Mouse (Mus musculus): ENCODE data around the gene Asb11. TPM values are rescaled to one million over a fixed set of nuclear protein-coding genes. Genes with fewer than 3 reads are reported as not detected.
A peak's percentile ranks its signal among the peaks of the same experiment; 100 is the strongest.

The Asb11 gene
- polyA plus RNA-seq (2016; fragmentation: Nextera tagmentation; extraction: Ambion mirVana), result 7.1 and 7.7 TPM in 2 replicates

DNA sequence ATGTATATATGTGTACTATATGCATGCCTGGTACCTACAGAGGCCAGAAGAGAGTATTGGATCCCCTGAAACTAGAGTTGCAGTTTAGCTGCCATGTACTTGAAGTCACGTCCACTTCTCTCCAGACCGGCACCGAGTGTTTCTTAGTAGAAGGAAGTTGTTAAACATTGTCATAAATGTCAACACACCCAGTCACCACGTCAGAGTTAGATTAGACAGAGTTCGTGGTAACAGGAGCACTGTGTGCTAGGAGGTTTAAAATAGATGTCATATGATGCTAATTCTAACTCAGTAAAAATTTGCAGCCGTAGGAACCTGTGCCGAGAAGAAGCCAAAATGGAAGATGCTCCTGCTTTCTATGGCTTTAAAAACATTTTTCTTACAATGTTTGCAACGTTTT lies at the start of gene Asb11:
TSS of gene Asb11 (plus strand) at position 286 of the 400 bp plus-strand sequence.
- 44% methylated on average over 8 of the region's 8 CpGs for WGBS
- no peak within 1 kb of the TSS for H3K4me2 ChIP-seq
- H3K27ac ChIP-seq (ENCODE audit: poor library complexity, severe bottlenecking), result no peak within 1 kb of the TSS
- H3K36me3 ChIP-seq, result peaks cover 16% of the 10 kb centered on the region
- no peak for ATAC-seq (ENCODE audit: insufficient number of reproducible peaks, low FRiP score)
- 0 out of 2 replicates have a peak, but pooled peaks cover 3% of the 10 kb centered on the region for H3K9me3 ChIP-seq (replicated peaks)
- H3K4me1 ChIP-seq (replicated peaks), result 0 out of 2 replicates have a peak, but pooled peaks cover 2% of the 10 kb centered on the region
- no peaks in the 10 kb centered on the region for H3K27me3 ChIP-seq (replicated peaks)
- no peak within 1 kb of the TSS for H3K4me3 ChIP-seq
- H3K9ac ChIP-seq, result no peak within 1 kb of the TSS

DNA sequence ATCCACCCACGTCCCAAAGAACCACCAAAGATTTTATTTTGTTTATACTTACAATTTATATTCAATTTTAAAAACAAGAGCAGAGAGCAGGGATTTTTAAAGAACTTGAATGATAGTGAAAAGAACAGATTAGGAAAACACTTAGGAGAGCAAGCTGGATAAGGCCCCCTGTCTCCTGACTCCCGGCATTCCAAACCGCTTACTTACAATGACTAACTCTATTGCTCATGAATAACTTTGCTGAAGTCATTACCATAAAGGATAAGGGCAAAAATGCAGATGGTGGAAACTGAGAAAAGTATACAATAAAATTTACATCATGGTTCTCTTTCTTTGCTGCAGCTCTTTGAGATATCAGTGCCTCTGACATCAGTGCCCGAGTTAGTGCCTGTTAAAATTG lies 42.7 kb upstream of the Asb11 start:
- Histone ChIP-seq H3K27ac (ENCODE audit: poor library complexity, severe bottlenecking) (no peak overlapping the region), H3K9ac (no peak overlapping the region), H3K36me3 (no peaks in the 10 kb centered on the region), H3K4me1 (replicated peaks) (no peaks in the 10 kb centered on the region), H3K9me3 (replicated peaks) (no peaks in the 10 kb centered on the region), H3K4me3 (no peak overlapping the region), H3K4me2 (no peak overlapping the region), H3K27me3 (replicated peaks) (no peaks in the 10 kb centered on the region)
- no peak for ATAC-seq (ENCODE audit: insufficient number of reproducible peaks, low FRiP score)
- 65% methylated on average over 4 of the region's 4 CpGs for WGBS

DNA sequence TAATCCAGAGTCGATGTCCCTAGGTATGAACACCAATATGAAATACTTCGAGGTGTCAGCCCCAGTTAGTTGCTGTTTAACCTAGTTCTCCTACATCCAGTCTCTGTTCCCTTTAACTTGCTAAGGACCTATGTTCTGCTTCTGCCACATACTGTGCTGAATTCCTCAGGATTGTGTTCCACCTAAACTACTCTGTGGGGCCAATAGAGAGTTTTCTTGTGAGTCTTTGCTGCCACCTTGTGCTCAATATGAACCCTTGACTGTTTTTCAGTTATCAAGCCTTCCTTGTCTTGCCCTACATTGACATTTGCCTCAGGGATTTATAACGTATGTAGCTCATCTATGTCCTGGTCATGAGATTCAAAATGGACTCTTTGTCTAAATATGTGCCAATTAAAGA lies 38.3 kb upstream of the Asb11 start:
- H3K4me1 ChIP-seq (replicated peaks), result no peaks in the 10 kb centered on the region
- no peaks in the 10 kb centered on the region for H3K36me3 ChIP-seq
- H3K27me3 ChIP-seq (replicated peaks), result no peaks in the 10 kb centered on the region
- 55% methylated on average over 3 of the region's 3 CpGs for WGBS
- no peaks in the 10 kb centered on the region for H3K9me3 ChIP-seq (replicated peaks)
- ATAC-seq (ENCODE audit: insufficient number of reproducible peaks, low FRiP score), result no peak
- no peak overlapping the region for H3K4me2 ChIP-seq
- no peak overlapping the region for H3K27ac ChIP-seq (ENCODE audit: poor library complexity, severe bottlenecking)
- no peak overlapping the region for H3K9ac ChIP-seq
- no peak overlapping the region for H3K4me3 ChIP-seq

DNA sequence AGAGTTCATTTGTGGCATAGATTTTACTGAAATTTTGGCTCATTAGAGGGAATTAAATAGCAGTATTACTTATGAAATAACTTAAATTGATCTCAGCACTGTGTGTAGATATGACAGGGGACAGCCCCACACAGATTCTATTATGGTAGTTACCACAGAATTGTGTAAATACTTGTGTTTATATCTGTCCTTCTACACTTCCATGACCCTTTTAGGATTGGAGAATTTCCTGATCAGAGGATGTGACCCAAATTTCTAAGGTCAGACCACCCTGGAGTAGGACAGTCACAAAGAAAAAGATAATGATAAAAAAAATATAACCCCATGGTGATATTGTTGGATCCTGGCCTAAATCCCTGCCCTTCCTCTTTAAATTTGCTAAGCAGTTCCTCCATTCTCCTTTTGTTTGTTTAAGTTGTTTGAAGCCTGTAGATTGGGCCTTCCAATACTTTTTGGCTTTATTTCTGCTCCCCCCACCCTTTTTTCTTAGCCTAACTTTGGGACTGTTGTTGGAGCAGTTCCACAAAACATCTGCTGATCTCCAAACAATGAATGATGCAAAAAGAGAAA lies 31.6 kb upstream of the Asb11 start:
- Histone ChIP-seq H3K9ac (no peak overlapping the region), H3K27me3 (replicated peaks) (no peaks in the 10 kb centered on the region), H3K4me1 (replicated peaks) (no peaks in the 10 kb centered on the region), H3K4me3 (no peak overlapping the region), H3K9me3 (replicated peaks) (no peaks in the 10 kb centered on the region), H3K27ac (ENCODE audit: poor library complexity, severe bottlenecking) (no peak overlapping the region), H3K4me2 (no peak overlapping the region), H3K36me3 (no peaks in the 10 kb centered on the region)
- no peak for ATAC-seq (ENCODE audit: insufficient number of reproducible peaks, low FRiP score)

DNA sequence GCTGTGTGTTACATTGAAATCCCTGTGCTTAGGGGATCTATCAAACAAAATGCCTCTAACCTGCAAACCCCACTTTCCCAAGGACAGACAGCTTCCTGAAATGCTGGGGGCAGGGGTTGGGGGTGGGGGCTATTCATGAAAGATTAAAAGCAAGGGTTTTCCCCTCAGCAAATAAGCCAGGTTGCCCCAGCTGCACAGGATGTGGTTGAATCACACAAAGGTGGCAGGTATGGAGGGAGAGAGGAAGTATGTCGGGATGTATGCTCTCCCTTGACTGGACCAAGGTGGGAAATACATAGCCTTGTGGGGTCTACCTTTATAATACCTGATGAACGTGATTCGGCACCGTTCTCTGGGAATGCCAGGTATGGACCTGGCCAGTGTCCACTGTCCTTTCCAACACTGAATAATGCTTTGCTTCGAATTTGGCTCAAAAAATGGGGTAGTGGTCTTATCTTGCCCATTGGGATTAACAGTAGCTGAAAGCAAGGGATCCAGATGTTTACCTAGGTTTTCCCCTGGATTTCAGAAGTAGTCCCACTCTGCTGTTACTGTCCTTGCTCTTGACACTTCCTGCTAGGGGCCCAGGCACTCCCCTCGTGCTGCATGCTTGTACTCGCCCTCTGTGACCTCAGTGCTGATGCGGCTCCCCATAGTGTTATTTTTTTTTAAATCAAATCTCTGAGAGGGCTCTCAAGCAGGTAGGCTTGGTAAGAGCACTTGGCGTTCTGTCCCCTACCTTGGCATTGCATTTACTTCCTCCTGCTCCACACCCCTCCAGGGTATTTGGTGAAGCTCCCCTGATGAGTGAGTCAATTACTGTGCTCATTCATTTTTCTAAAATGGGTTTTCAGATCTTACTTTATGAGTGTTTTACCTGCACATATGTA lies 30.4 kb upstream of the Asb11 start:
- H3K36me3 ChIP-seq, result no peaks in the 10 kb centered on the region
- H3K27me3 ChIP-seq (replicated peaks), result no peaks in the 10 kb centered on the region
- H3K27ac ChIP-seq (ENCODE audit: poor library complexity, severe bottlenecking), result no peak overlapping the region
- H3K4me1 ChIP-seq (replicated peaks), result no peaks in the 10 kb centered on the region
- no peak for ATAC-seq (ENCODE audit: insufficient number of reproducible peaks, low FRiP score)
- no peak overlapping the region for H3K4me2 ChIP-seq
- H3K4me3 ChIP-seq, result no peak overlapping the region
- H3K9me3 ChIP-seq (replicated peaks), result no peaks in the 10 kb centered on the region
- no peak overlapping the region for H3K9ac ChIP-seq
- 62% methylated on average over 9 of the region's 9 CpGs for WGBS

DNA sequence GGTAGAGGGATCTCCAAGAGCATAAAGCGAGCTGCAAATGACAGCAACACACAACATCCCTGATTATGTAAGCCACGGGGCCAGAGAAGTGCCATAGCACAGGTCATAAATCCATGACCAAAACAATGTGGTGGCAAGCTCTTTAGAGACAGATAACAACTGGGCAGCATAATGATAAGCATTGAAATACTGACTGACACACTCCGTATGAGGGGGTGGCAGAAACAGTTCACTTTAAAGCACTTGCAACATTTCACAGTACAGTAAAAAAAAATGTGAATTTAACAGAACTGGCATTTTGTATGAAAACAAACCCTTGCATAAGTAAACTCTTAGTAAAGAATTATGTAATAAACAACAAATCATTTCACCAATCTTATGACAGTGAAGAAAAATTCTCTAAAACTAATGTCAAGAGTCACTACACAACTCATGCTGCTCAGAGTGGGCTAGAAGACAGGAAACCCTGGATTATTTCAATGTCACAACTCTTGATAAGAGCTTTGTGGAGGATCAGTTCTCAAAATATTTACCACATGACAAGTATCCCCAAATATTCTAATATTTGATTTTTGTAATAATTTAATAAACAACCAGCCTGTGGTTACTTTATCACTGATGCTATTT lies 28.4 kb upstream of the Asb11 start:
- Histone ChIP-seq H3K27ac (ENCODE audit: poor library complexity, severe bottlenecking) (no peak overlapping the region), H3K27me3 (replicated peaks) (no peaks in the 10 kb centered on the region), H3K36me3 (no peaks in the 10 kb centered on the region), H3K4me3 (no peak overlapping the region), H3K4me2 (no peak overlapping the region), H3K9me3 (replicated peaks) (no peaks in the 10 kb centered on the region), H3K4me1 (replicated peaks) (no peaks in the 10 kb centered on the region), H3K9ac (no peak overlapping the region)
- no peak for ATAC-seq (ENCODE audit: insufficient number of reproducible peaks, low FRiP score)
- WGBS, result 57% methylated on average over 3 of the region's 3 CpGs

DNA sequence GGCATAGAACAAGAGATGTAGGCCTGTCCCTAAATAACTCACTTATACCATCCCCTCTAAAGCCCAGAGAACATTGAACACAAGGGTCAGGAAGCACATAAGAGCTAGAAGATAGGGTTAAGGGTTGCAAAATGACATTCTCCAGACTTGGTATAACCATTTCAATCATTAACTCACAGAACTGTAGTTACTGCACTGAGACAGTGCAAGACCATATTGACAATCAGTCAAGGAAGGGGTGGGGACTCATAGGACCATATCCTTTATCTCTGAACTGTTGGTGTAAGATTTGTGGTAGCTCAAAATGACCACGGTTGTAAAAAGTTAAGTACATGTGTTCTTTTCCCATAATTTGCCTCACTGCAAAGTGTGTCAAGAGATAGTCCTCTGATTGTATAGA lies 26.2 kb upstream of the Asb11 start:
- WGBS, result 50% methylated on average over 1 of the region's 1 CpGs
- Histone ChIP-seq H3K4me3 (no peak overlapping the region), H3K27me3 (replicated peaks) (no peaks in the 10 kb centered on the region), H3K4me2 (no peak overlapping the region), H3K9me3 (replicated peaks) (no peaks in the 10 kb centered on the region), H3K9ac (no peak overlapping the region), H3K4me1 (replicated peaks) (no peaks in the 10 kb centered on the region), H3K27ac (ENCODE audit: poor library complexity, severe bottlenecking) (no peak overlapping the region), H3K36me3 (no peaks in the 10 kb centered on the region)
- ATAC-seq (ENCODE audit: insufficient number of reproducible peaks, low FRiP score), result no peak

DNA sequence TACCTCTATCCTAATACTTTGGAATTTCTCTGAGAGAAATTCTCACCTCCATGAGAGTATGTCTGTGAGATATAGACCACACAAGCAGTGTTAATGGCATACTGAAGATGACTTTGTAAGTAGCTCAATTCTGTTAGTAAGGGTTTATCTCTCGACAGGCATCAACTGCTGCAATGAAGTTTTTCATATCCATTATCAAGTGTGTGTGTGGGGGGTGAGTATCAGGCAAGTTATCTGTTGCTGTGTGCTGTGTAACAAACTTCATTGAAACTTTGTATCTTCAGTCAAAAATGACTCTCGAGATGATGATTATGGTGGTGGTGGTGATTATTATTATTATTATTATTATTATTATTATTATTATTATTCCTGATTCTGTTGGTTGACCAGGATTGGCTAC lies 20.0 kb upstream of the Asb11 start:
- no peaks in the 10 kb centered on the region for H3K27me3 ChIP-seq (replicated peaks)
- H3K27ac ChIP-seq (ENCODE audit: poor library complexity, severe bottlenecking), result no peak overlapping the region
- no peaks in the 10 kb centered on the region for H3K9me3 ChIP-seq (replicated peaks)
- no peak for ATAC-seq (ENCODE audit: insufficient number of reproducible peaks, low FRiP score)
- no peak overlapping the region for H3K9ac ChIP-seq
- no peak overlapping the region for H3K4me2 ChIP-seq
- 0 out of 2 replicates have a peak, but pooled peaks cover 6% of the 10 kb centered on the region for H3K4me1 ChIP-seq (replicated peaks)
- 64% methylated on average over 2 of the region's 2 CpGs for WGBS
- H3K4me3 ChIP-seq, result no peak overlapping the region
- no peaks in the 10 kb centered on the region for H3K36me3 ChIP-seq

DNA sequence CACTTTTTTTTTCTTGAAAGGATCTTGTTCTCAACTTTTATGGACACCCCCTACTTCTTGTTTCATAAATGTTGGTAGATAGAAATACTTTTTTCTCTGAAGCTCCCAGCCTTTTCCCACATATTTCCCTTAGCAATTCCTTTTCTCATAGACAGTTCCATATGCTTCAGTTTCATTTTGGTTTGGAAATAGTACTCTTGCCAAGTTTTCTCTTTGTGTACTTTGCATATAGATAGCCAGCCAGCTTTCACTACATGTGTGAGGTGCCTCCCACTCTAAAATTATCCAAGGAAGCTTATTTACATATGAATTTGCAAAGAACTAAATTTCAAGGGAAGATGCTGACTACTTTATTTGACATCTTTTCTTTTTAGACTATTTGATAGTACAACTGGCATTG lies 18.8 kb upstream of the Asb11 start:
- Histone ChIP-seq H3K27ac (ENCODE audit: poor library complexity, severe bottlenecking) (no peak overlapping the region), H3K4me1 (replicated peaks) (0 out of 2 replicates have a peak, but pooled peaks cover 6% of the 10 kb centered on the region), H3K27me3 (replicated peaks) (no peaks in the 10 kb centered on the region), H3K4me2 (no peak overlapping the region), H3K9me3 (replicated peaks) (no peaks in the 10 kb centered on the region), H3K36me3 (peaks cover 6% of the 10 kb centered on the region), H3K4me3 (no peak overlapping the region), H3K9ac (no peak overlapping the region)
- no peak for ATAC-seq (ENCODE audit: insufficient number of reproducible peaks, low FRiP score)

DNA sequence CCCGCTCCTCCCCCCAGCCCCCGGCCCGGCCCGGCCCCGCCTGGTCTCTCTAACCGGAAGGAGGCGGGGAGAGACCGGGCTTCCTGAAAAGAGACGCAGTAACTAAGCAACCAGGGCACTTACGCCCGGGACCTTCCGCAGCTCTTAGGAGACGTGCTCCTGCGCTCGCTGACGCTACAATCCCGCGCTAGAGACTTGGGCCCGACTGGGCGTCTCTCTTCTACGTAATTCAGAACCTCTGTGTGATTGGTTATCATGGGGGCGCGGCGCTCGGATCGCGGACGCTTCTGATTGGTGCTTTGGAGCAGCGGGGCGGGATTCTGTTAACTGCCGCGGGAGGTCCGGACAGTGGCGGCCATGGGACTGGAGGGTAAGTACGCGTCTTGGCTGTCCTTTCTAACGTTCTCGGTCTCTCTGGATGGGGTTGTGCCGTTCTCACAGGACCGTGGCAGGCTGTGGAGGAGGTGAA lies 17.3 kb upstream of the Asb11 start, which contains the start of gene Piga:
TSS of gene Piga (plus strand) at position 317 of the 469 bp plus-strand sequence.
- ATAC-seq (ENCODE audit: insufficient number of reproducible peaks, low FRiP score), result peak; percentile 98
- Histone ChIP-seq H3K9me3 (replicated peaks) (no peaks in the 10 kb centered on the region), H3K9ac (peak within 1 kb of the TSS; percentile 80), H3K27me3 (replicated peaks) (no peaks in the 10 kb centered on the region), H3K27ac (ENCODE audit: poor library complexity, severe bottlenecking) (peak within 1 kb of the TSS; percentile 66; the same call in 1 of the 2 replicates), H3K4me3 (peak within 1 kb of the TSS; percentile 67), H3K4me2 (peak within 1 kb of the TSS; percentile 65), H3K36me3 (peaks cover 8% of the 10 kb centered on the region), H3K4me1 (replicated peaks) (0 out of 2 replicates have a peak, but pooled peaks cover 6% of the 10 kb centered on the region)
- 14% methylated on average over 40 of the region's 40 CpGs for WGBS

DNA sequence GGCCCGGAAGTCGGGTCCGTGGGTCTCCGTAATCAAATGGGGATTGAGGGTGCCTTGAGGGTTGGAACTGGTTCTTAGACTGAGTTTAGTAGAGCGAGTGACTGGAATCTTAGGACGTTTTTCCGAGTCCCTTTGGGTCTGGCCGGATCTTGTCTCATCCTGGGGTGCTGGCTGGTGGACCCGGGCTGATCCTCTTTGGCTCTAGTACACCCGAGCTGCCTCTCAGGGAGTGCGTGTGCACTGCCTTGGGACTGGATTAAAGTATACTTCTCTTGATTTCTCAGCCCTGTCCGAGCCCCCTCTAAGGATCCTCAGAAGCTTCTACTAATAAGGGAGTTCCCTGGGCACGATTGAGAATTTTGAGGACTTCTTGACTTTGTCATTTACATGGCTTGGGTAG lies 16.8 kb upstream of the Asb11 start:
- Histone ChIP-seq H3K9ac (peak overlapping the region; percentile 80), H3K27me3 (replicated peaks) (no peaks in the 10 kb centered on the region), H3K9me3 (replicated peaks) (no peaks in the 10 kb centered on the region), H3K4me1 (replicated peaks) (0 out of 2 replicates have a peak, but pooled peaks cover 6% of the 10 kb centered on the region), H3K4me2 (peak overlapping the region; percentile 65), H3K4me3 (peak overlapping the region; percentile 67), H3K27ac (ENCODE audit: poor library complexity, severe bottlenecking) (peak overlapping the region; percentile 66; the same call in 1 of the 2 replicates), H3K36me3 (peaks cover 8% of the 10 kb centered on the region)
- peak; percentile 26; the same call in 1 of the 2 replicates for ATAC-seq (ENCODE audit: insufficient number of reproducible peaks, low FRiP score)
- 18% methylated on average over 13 of the region's 13 CpGs for WGBS
